Mouse (Mus musculus): ENCODE results near the gene Mesp1.

GRCm38 (mm10) chr7:79800336-79800735 lies 6.7 kb upstream of the Mesp1 start:
- TF ChIP-seq CTCF (IDR thresholded peaks at IDR 0.05; ENCODE audit: borderline replicate concordance, extremely low read depth, insufficient read depth, insufficient read length), result no peak
- TF ChIP-seq POLR2A (IDR thresholded peaks at IDR 0.05; ENCODE audit: borderline replicate concordance, extremely low read depth, insufficient read depth, insufficient read length, poor library complexity, severe bottlenecking), result no peak
